ENCODE assay signal across 19 mouse cellular contexts in genomic region chr5:113380553-113380952, GRCm38 (mm10). TPM values are rescaled to one million over a fixed set of nuclear protein-coding genes. Genes with fewer than 3 reads are reported as not detected.
"Had no signal": no experiment of that assay in that cellular context is flagged by ENCODE, and none has a peak within 500 bp of the region (broad histone marks: within the 10 kb centered on the region; RNA-seq: fewer than 3 reads in every experiment).

No protein-coding gene starts in this region.

- H3K27ac ChIP-seq: liver, embryonic 14.5 days; midbrain, embryonic 10.5 days; midbrain, embryonic 12.5 days; stomach, embryonic 15.5 days; stomach, postnatal 0 days had no signal

- H3K9ac ChIP-seq: liver, embryonic 14.5 days; lung, embryonic 14.5 days; midbrain, embryonic 12.5 days; stomach, embryonic 15.5 days had no signal

- ATAC-seq: midbrain, embryonic 16.5 days had no signal

- H3K4me3 ChIP-seq: midbrain, embryonic 10.5 days; midbrain, embryonic 12.5 days; myocyte; stomach, embryonic 15.5 days had no signal

- DNase-seq: lung, adult 18-20 months; lung, embryonic 14.5 days; lung, postnatal 10 days; lung, postnatal 4 days; midbrain, embryonic 14.5 days; right cerebral cortex, postnatal 14 days; thymus, adult 2 months; thymus, postnatal 25 days; thymus, postnatal 4 days had no signal

- H3K36me3 ChIP-seq: midbrain, embryonic 10.5 days; midbrain, embryonic 12.5 days; stomach, embryonic 15.5 days had no signal

- H3K4me2 ChIP-seq: lung, embryonic 14.5 days; midbrain, embryonic 12.5 days; stomach, embryonic 15.5 days had no signal

- H3K9me3 ChIP-seq: midbrain, embryonic 10.5 days; midbrain, embryonic 12.5 days; stomach, embryonic 15.5 days had no signal

- H3K27me3 ChIP-seq: midbrain, embryonic 12.5 days; stomach, embryonic 15.5 days had no signal

- H3K4me1 ChIP-seq: midbrain, embryonic 10.5 days; midbrain, embryonic 12.5 days; stomach, embryonic 15.5 days had no signal

RNA-seq across cellular contexts. Expression of gene Aym1, which starts 23.5 kb away (rescaled TPM):
- polyA plus RNA-seq: liver, embryonic 14.5 days; liver, embryonic 16.5 days; lung, embryonic 14.5 days; lung, embryonic 16.5 days; midbrain, embryonic 10.5 days; midbrain, embryonic 12.5 days; midbrain, embryonic 14.5 days; midbrain, embryonic 16.5 days; myocyte; spleen, adult 2 months; stomach, embryonic 15.5 days; stomach, postnatal 0 days; thymus, adult 2 months had no signal
